Mouse (Mus musculus) cerebellum, adult 2 months (tissue): Measurements from ENCODE around the gene Aagab.

Source experiments
- CTCF ChIP-seq: fragments of 200-500 bp; IDR thresholded peaks from 2 replicates; pipeline ENCODE4 v1.5.1; 2011; ENCODE audit warnings: low read depth, mild to moderate bottlenecking, control low read depth, low read length, moderate library complexity, borderline replicate concordance; ENCODE audit not compliant: insufficient read depth
- POLR2A ChIP-seq: fragments of 200-500 bp; IDR thresholded peaks from 2 replicates; pipeline ENCODE4 v1.6.1; 2011; ENCODE audit warnings: low read length, control low read depth, borderline replicate concordance; ENCODE audit not compliant: insufficient read depth

- TF ChIP-seq POLR2A (no peak), CTCF (no peak)
These were observed 15.5 kb downstream of the Aagab start for GRCm38 (mm10) chr9:63617967-63618366.
